Mouse (Mus musculus): Measurements from ENCODE around the gene Slc34a1. TPM values are rescaled to one million over a fixed set of nuclear protein-coding genes. Genes with fewer than 3 reads are reported as not detected.

The Slc34a1 gene
- polyA plus RNA-seq, 1 experiment from 2014 or later, result not detected

- no peak overlapping the region for H3K27ac ChIP-seq (ENCODE audit: low read length)
- ATAC-seq (ENCODE audit: low read depth), result no peak
- H3K4me2 ChIP-seq (ENCODE audit: low read depth, low read length), result no peak overlapping the region
- H3K27me3 ChIP-seq (ENCODE audit: control insufficient read depth, insufficient read depth, low read depth, low read length), result peaks cover 20% of the 10 kb centered on the region
- H3K9ac ChIP-seq (ENCODE audit: low read length), result no peak overlapping the region
- 51% methylated on average over 6 of the region's 6 CpGs for WGBS
- H3K4me3 ChIP-seq (ENCODE audit: low read length), result no peak overlapping the region
- H3K36me3 ChIP-seq (ENCODE audit: control insufficient read depth, insufficient read depth, low read length), result no peaks in the 10 kb centered on the region
- peaks cover under 1% of the 10 kb centered on the region for H3K4me1 ChIP-seq (replicated peaks; ENCODE audit: control insufficient read depth, insufficient read depth, low read length)
- no peaks in the 10 kb centered on the region for H3K9me3 ChIP-seq (ENCODE audit: control insufficient read depth, low read length)
These were observed 23.6 kb upstream of the Slc34a1 start for GRCm38 (mm10) chr13:55374206-55374924.

- Histone ChIP-seq H3K27ac (ENCODE audit: low read length) (no peak overlapping the region), H3K9ac (ENCODE audit: low read length) (no peak overlapping the region), H3K27me3 (ENCODE audit: control insufficient read depth, insufficient read depth, low read depth, low read length) (peaks cover 26% of the 10 kb centered on the region), H3K4me2 (ENCODE audit: low read depth, low read length) (no peak overlapping the region), H3K4me1 (replicated peaks; ENCODE audit: control insufficient read depth, insufficient read depth, low read length) (no peaks in the 10 kb centered on the region), H3K4me3 (ENCODE audit: low read length) (no peak overlapping the region), H3K36me3 (ENCODE audit: control insufficient read depth, insufficient read depth, low read length) (no peaks in the 10 kb centered on the region), H3K9me3 (ENCODE audit: control insufficient read depth, low read length) (no peaks in the 10 kb centered on the region)
- 58% methylated on average over 2 of the region's 2 CpGs for WGBS
- ATAC-seq (ENCODE audit: low read depth), result no peak
These were observed 22.1 kb upstream of the Slc34a1 start for GRCm38 (mm10) chr13:55375877-55376276.

GRCm38 (mm10) chr13:55378907-55379580, 18.9 kb upstream of the Slc34a1 start:
- H3K4me1 ChIP-seq (replicated peaks; ENCODE audit: control insufficient read depth, insufficient read depth, low read length), result no peaks in the 10 kb centered on the region
- WGBS, result 7% methylated on average over 32 of the region's 32 CpGs
- no peak overlapping the region for H3K9ac ChIP-seq (ENCODE audit: low read length)
- peak overlapping the region; percentile 29 for H3K4me2 ChIP-seq (ENCODE audit: low read depth, low read length)
- H3K4me3 ChIP-seq (ENCODE audit: low read length), result peak overlapping the region; percentile 16
- no peak overlapping the region for H3K27ac ChIP-seq (ENCODE audit: low read length)
- H3K27me3 ChIP-seq (ENCODE audit: control insufficient read depth, insufficient read depth, low read depth, low read length), result peaks cover 29% of the 10 kb centered on the region
- peak; percentile 38; the same call in 1 of the 2 replicates for ATAC-seq (ENCODE audit: low read depth)
- no peaks in the 10 kb centered on the region for H3K9me3 ChIP-seq (ENCODE audit: control insufficient read depth, low read length)
- H3K36me3 ChIP-seq (ENCODE audit: control insufficient read depth, insufficient read depth, low read length), result no peaks in the 10 kb centered on the region

- H3K36me3 ChIP-seq (ENCODE audit: control insufficient read depth, insufficient read depth, low read length), result no peaks in the 10 kb centered on the region
- H3K4me1 ChIP-seq (replicated peaks; ENCODE audit: control insufficient read depth, insufficient read depth, low read length), result no peaks in the 10 kb centered on the region
- ATAC-seq (ENCODE audit: low read depth), result no peak
- H3K27me3 ChIP-seq (ENCODE audit: control insufficient read depth, insufficient read depth, low read depth, low read length), result peaks cover 29% of the 10 kb centered on the region
- 73% methylated on average over 4 of the region's 4 CpGs for WGBS
- no peak overlapping the region for H3K4me2 ChIP-seq (ENCODE audit: low read depth, low read length)
- no peak overlapping the region for H3K27ac ChIP-seq (ENCODE audit: low read length)
- H3K4me3 ChIP-seq (ENCODE audit: low read length), result no peak overlapping the region
- H3K9me3 ChIP-seq (ENCODE audit: control insufficient read depth, low read length), result no peaks in the 10 kb centered on the region
- no peak overlapping the region for H3K9ac ChIP-seq (ENCODE audit: low read length)
These were observed 16.2 kb upstream of the Slc34a1 start for GRCm38 (mm10) chr13:55381790-55382189.

- Histone ChIP-seq H3K4me3 (ENCODE audit: low read length) (no peak overlapping the region), H3K9me3 (ENCODE audit: control insufficient read depth, low read length) (no peaks in the 10 kb centered on the region; the same call in 1 of the 2 replicates), H3K4me1 (replicated peaks; ENCODE audit: control insufficient read depth, insufficient read depth, low read length) (no peaks in the 10 kb centered on the region), H3K4me2 (ENCODE audit: low read depth, low read length) (no peak overlapping the region), H3K36me3 (ENCODE audit: control insufficient read depth, insufficient read depth, low read length) (no peaks in the 10 kb centered on the region), H3K9ac (ENCODE audit: low read length) (no peak overlapping the region), H3K27me3 (ENCODE audit: control insufficient read depth, insufficient read depth, low read depth, low read length) (no peaks in the 10 kb centered on the region), H3K27ac (ENCODE audit: low read length) (no peak overlapping the region)
- no peak for ATAC-seq (ENCODE audit: low read depth)
- 72% methylated on average over 3 of the region's 3 CpGs for WGBS
These were observed 7.3 kb upstream of the Slc34a1 start for GRCm38 (mm10) chr13:55390644-55391043.

GRCm38 (mm10) chr13:55391626-55392029, 6.4 kb upstream of the Slc34a1 start:
- Histone ChIP-seq H3K9me3 (ENCODE audit: control insufficient read depth, low read length) (no peaks in the 10 kb centered on the region; the same call in 1 of the 2 replicates), H3K27ac (ENCODE audit: low read length) (no peak overlapping the region), H3K4me1 (replicated peaks; ENCODE audit: control insufficient read depth, insufficient read depth, low read length) (no peaks in the 10 kb centered on the region), H3K4me2 (ENCODE audit: low read depth, low read length) (no peak overlapping the region), H3K36me3 (ENCODE audit: control insufficient read depth, insufficient read depth, low read length) (no peaks in the 10 kb centered on the region), H3K27me3 (ENCODE audit: control insufficient read depth, insufficient read depth, low read depth, low read length) (no peaks in the 10 kb centered on the region), H3K9ac (ENCODE audit: low read length) (no peak overlapping the region), H3K4me3 (ENCODE audit: low read length) (no peak overlapping the region)
- no peak for ATAC-seq (ENCODE audit: low read depth)
- 77% methylated on average over 1 of the region's 1 CpGs for WGBS

GRCm38 (mm10) chr13:55392933-55393332, 5.1 kb upstream of the Slc34a1 start:
- ATAC-seq (ENCODE audit: low read depth), result no peak
- H3K4me2 ChIP-seq (ENCODE audit: low read depth, low read length), result no peak overlapping the region
- 67% methylated on average over 4 of the region's 4 CpGs for WGBS
- H3K9ac ChIP-seq (ENCODE audit: low read length), result no peak overlapping the region
- H3K4me1 ChIP-seq (replicated peaks; ENCODE audit: control insufficient read depth, insufficient read depth, low read length), result no peaks in the 10 kb centered on the region
- H3K36me3 ChIP-seq (ENCODE audit: control insufficient read depth, insufficient read depth, low read length), result no peaks in the 10 kb centered on the region
- H3K9me3 ChIP-seq (ENCODE audit: control insufficient read depth, low read length), result no peaks in the 10 kb centered on the region; the same call in 1 of the 2 replicates
- no peaks in the 10 kb centered on the region for H3K27me3 ChIP-seq (ENCODE audit: control insufficient read depth, insufficient read depth, low read depth, low read length)
- no peak overlapping the region for H3K27ac ChIP-seq (ENCODE audit: low read length)
- no peak overlapping the region for H3K4me3 ChIP-seq (ENCODE audit: low read length)

- no peak for ATAC-seq (ENCODE audit: low read depth)
- H3K4me3 ChIP-seq (ENCODE audit: low read length), result no peak overlapping the region
These were observed 1.5 kb downstream of the Slc34a1 start for GRCm38 (mm10) chr13:55399300-55400038.

GRCm38 (mm10) chr13:55400039-55400346, 2.0 kb downstream of the Slc34a1 start:
- 48% methylated on average over 1 of the region's 1 CpGs for WGBS
- no peaks in the 10 kb centered on the region for H3K27me3 ChIP-seq (ENCODE audit: control insufficient read depth, insufficient read depth, low read depth, low read length)
- no peak overlapping the region for H3K4me3 ChIP-seq (ENCODE audit: low read length)
- ATAC-seq (ENCODE audit: low read depth), result no peak
- H3K27ac ChIP-seq (ENCODE audit: low read length), result no peak overlapping the region
- no peaks in the 10 kb centered on the region for H3K9me3 ChIP-seq (ENCODE audit: control insufficient read depth, low read length)
- H3K4me1 ChIP-seq (replicated peaks; ENCODE audit: control insufficient read depth, insufficient read depth, low read length), result no peaks in the 10 kb centered on the region
- H3K36me3 ChIP-seq (ENCODE audit: control insufficient read depth, insufficient read depth, low read length), result no peaks in the 10 kb centered on the region
- H3K4me2 ChIP-seq (ENCODE audit: low read depth, low read length), result no peak overlapping the region
- no peak overlapping the region for H3K9ac ChIP-seq (ENCODE audit: low read length)

More at GRCm38 (mm10) chr13:55399300-55400038, 1.5 kb downstream of the Slc34a1 start:
- H3K9me3 ChIP-seq (ENCODE audit: control insufficient read depth, low read length), result no peaks in the 10 kb centered on the region
- 52% methylated on average over 5 of the region's 5 CpGs for WGBS
- H3K9ac ChIP-seq (ENCODE audit: low read length), result no peak overlapping the region
- H3K36me3 ChIP-seq (ENCODE audit: control insufficient read depth, insufficient read depth, low read length), result no peaks in the 10 kb centered on the region
- H3K27ac ChIP-seq (ENCODE audit: low read length), result no peak overlapping the region
- H3K4me1 ChIP-seq (replicated peaks; ENCODE audit: control insufficient read depth, insufficient read depth, low read length), result no peaks in the 10 kb centered on the region
- no peaks in the 10 kb centered on the region for H3K27me3 ChIP-seq (ENCODE audit: control insufficient read depth, insufficient read depth, low read depth, low read length)
- no peak overlapping the region for H3K4me2 ChIP-seq (ENCODE audit: low read depth, low read length)
